In genomic region chr2:92391116-92391515, GRCm38 (mm10) we compare ENCODE assay signal across 8 mouse cellular contexts. TPM values are rescaled to one million over a fixed set of nuclear protein-coding genes. Genes with fewer than 3 reads are reported as not detected.
DNase-seq lines count a peak whose midpoint lies in the region; ATAC-seq and TF ChIP-seq lines count a peak whose summit lies in the region.

No protein-coding gene starts in this region.

- peak overlapping the region; percentile 89; the same call in 1 of the 2 replicates for H3K27ac ChIP-seq in limb, embryonic 10.5 days
- no peak overlapping the region for H3K27ac ChIP-seq in stomach, embryonic 16.5 days (ENCODE audit: low read length)
- no peak overlapping the region for H3K27ac ChIP-seq in thymus, adult 2 months (ENCODE audit: control insufficient read depth, insufficient read depth, low read length)

- 91% methylated on average over 8 of the region's 8 CpGs for WGBS in limb, embryonic 10.5 days
- WGBS in stomach, embryonic 16.5 days, result 87% methylated on average over 8 of the region's 8 CpGs
- 95% methylated on average over 8 of the region's 8 CpGs for WGBS in thymus, adult 2 months

- no peak overlapping the region for H3K9ac ChIP-seq in stomach, embryonic 16.5 days (ENCODE audit: low read length)

- no peaks in the 10 kb centered on the region for H3K9me3 ChIP-seq in limb, embryonic 10.5 days (replicated peaks)
- H3K9me3 ChIP-seq in stomach, embryonic 16.5 days (replicated peaks; ENCODE audit: control insufficient read depth, low read length), result no peaks in the 10 kb centered on the region

- H3K27me3 ChIP-seq in limb, embryonic 10.5 days (ENCODE audit: low read depth, poor library complexity, severe bottlenecking), result peaks cover 18% of the 10 kb centered on the region
- no peaks in the 10 kb centered on the region for H3K27me3 ChIP-seq in stomach, embryonic 16.5 days (ENCODE audit: control insufficient read depth, insufficient read depth, low read length)
- H3K27me3 ChIP-seq in thymus, adult 2 months (ENCODE audit: control insufficient read depth, insufficient read depth, low read length), result peaks cover 7% of the 10 kb centered on the region; the same call in 1 of the 2 replicates

- H3K36me3 ChIP-seq in limb, embryonic 10.5 days, result peaks cover 19% of the 10 kb centered on the region
- no peaks in the 10 kb centered on the region for H3K36me3 ChIP-seq in stomach, embryonic 16.5 days (ENCODE audit: control insufficient read depth, insufficient read depth, low read length)
- no peaks in the 10 kb centered on the region for H3K36me3 ChIP-seq in thymus, adult 2 months (ENCODE audit: control insufficient read depth, insufficient read depth, low read length)

- peak overlapping the region; percentile 53; the same call in 1 of the 2 replicates for H3K4me2 ChIP-seq in stomach, embryonic 16.5 days (ENCODE audit: low read depth, low read length)

- TF ChIP-seq POLR2A in thymus, adult 2 months (IDR thresholded peaks at IDR 0.05; ENCODE audit: control insufficient read depth, extremely low read depth, insufficient read depth, low read length, poor library complexity), result no peak

- H3K4me1 ChIP-seq in limb, embryonic 10.5 days, result peaks cover 65% of the 10 kb centered on the region
- H3K4me1 ChIP-seq in stomach, embryonic 16.5 days (ENCODE audit: control insufficient read depth, insufficient read depth, low read length), result peaks cover 37% of the 10 kb centered on the region
- H3K4me1 ChIP-seq in thymus, adult 2 months (replicated peaks; ENCODE audit: control insufficient read depth, insufficient read depth, low read length), result peaks cover 12% of the 10 kb centered on the region

- peak overlapping the region; percentile 58 for H3K4me3 ChIP-seq in limb, embryonic 10.5 days
- H3K4me3 ChIP-seq in stomach, embryonic 16.5 days (replicated peaks; ENCODE audit: low read length), result no peak overlapping the region
- no peak overlapping the region for H3K4me3 ChIP-seq in thymus, adult 2 months (ENCODE audit: control insufficient read depth, insufficient read depth, low read length)

- TF ChIP-seq CTCF in thymus, adult 2 months (IDR thresholded peaks at IDR 0.05; ENCODE audit: borderline replicate concordance, control insufficient read depth, extremely low read depth, insufficient read depth, low read length, poor library complexity), result no peak

- peak; percentile 4; the same call in 1 of the 2 replicates for ATAC-seq in frontal cortex, adult (ENCODE audit: low TSS enrichment)
- ATAC-seq in stomach, embryonic 16.5 days (ENCODE audit: insufficient read depth, low FRiP score), result no peak

- DNase-seq in frontal cortex, postnatal 14 days (ENCODE audit: low spot score in 2 of 2), result no peak
- DNase-seq in right cerebral cortex, adult 18-20 months, result peak; percentile 74
- no peak for DNase-seq in right cerebral cortex, postnatal 4 days
- no peak for DNase-seq in limb, embryonic 10.5 days (ENCODE audit: low spot score)
- no peak for DNase-seq in thymus, adult 2 months
- no peak for DNase-seq in lung, postnatal 4 days

RNA-seq across cellular contexts. Expression of gene 1700029I15Rik, which starts 8.8 kb away (rescaled TPM):
- polyA plus RNA-seq in limb, embryonic 10.5 days (2016; fragmentation: Nextera tagmentation; extraction: Ambion mirVana), result 2.5 and 3.3 TPM in 2 replicates
- polyA plus RNA-seq in stomach, embryonic 16.5 days (2015; fragmentation: Nextera tagmentation; extraction: Ambion mirVana), result 3.5 and 5.4 TPM in 2 replicates
- 6.4 and 9.0 TPM in 2 replicates for polyA plus RNA-seq in thymus, adult 2 months (2012; rRNA removed)

RNA-seq across cellular contexts. Expression of gene Mapk8ip1, which starts 9.9 kb away (rescaled TPM):
- 28.5 and 36.3 TPM in 2 replicates for polyA plus RNA-seq in limb, embryonic 10.5 days (2016; fragmentation: Nextera tagmentation; extraction: Ambion mirVana)
- polyA plus RNA-seq in stomach, embryonic 16.5 days (2015; fragmentation: Nextera tagmentation; extraction: Ambion mirVana), result 12.5 and 14.9 TPM in 2 replicates
- 10.6 and 11.4 TPM in 2 replicates for polyA plus RNA-seq in thymus, adult 2 months (2012; rRNA removed)

RNA-seq across cellular contexts. Expression of gene Large2, which starts 16.4 kb away (rescaled TPM):
- 11.5 and 13.0 TPM in 2 replicates for polyA plus RNA-seq in limb, embryonic 10.5 days (2016; fragmentation: Nextera tagmentation; extraction: Ambion mirVana)
- polyA plus RNA-seq in stomach, embryonic 16.5 days (2015; fragmentation: Nextera tagmentation; extraction: Ambion mirVana), result 12.6 and 15.5 TPM in 2 replicates
- polyA plus RNA-seq in thymus, adult 2 months (2012; rRNA removed), result 10.4 and 13.9 TPM in 2 replicates

RNA-seq across cellular contexts. Expression of gene Pex16, which starts 16.6 kb away (rescaled TPM):
- polyA plus RNA-seq in limb, embryonic 10.5 days (2016; fragmentation: Nextera tagmentation; extraction: Ambion mirVana), result 19.6 and 20.6 TPM in 2 replicates
- 27.8 and 31.9 TPM in 2 replicates for polyA plus RNA-seq in stomach, embryonic 16.5 days (2015; fragmentation: Nextera tagmentation; extraction: Ambion mirVana)
- 76.1 and 78.0 TPM in 2 replicates for polyA plus RNA-seq in thymus, adult 2 months (2012; rRNA removed)

RNA-seq across cellular contexts. Expression of gene Cry2, which starts 42.7 kb away (rescaled TPM):
- 19.0 and 25.2 TPM in 2 replicates for polyA plus RNA-seq in limb, embryonic 10.5 days (2016; fragmentation: Nextera tagmentation; extraction: Ambion mirVana)
- 23.4 and 26.5 TPM in 2 replicates for polyA plus RNA-seq in stomach, embryonic 16.5 days (2015; fragmentation: Nextera tagmentation; extraction: Ambion mirVana)
- 16.2 and 19.6 TPM in 2 replicates for polyA plus RNA-seq in thymus, adult 2 months (2012; rRNA removed)
